Mouse (Mus musculus) thymus, postnatal 4 days (tissue): Measurements from ENCODE around the gene Bach2.

Experiments
- DNase-seq: peaks from one replicate; pipeline ENCODE4 v3.0.0; 2021

Gene Bach2

DNA sequence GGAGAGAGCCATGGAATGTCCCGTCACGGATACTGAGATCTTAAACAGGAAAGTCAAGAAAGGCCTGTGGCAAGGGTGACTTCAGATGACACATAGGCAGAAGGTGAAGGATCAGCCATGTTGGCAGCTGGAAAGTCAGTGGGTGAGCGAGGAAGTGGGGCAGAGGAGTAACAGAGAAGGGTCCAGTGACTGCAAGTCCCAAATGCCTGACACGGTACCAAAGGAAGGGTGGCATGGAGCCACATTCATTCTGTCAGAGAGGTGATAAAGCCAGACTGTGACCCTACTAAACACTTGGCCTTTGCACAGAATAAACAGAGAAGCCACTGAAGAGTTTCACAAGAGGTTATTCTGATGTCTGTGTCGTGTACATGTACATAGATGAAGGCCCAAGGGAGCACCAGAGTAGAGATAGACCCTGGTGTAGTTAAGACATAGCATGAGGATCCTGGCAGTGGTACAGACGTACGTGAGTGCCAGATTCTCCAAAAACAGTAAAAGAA is 267.8 kb downstream of the Bach2 start:
- no peak for DNase-seq

DNA sequence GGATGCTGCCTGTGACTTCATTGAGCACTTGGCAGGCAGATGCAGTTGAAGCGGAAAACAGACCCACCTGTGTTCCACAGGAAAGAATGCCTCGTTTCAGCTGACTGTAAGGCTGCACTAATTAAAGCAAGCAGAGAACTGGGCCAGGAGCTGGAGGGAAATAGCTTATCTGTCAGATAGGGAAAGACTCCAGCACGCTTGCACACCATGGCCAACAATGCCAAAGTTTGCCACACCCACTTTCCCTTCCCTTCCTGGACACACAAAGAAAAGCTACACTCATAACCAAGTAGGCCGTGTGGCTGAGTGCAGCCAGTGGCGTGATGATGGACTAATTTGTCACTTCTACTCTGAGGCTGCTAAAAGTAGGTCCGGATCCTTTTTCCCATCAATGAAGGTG is 268.4 kb downstream of the Bach2 start:
- DNase-seq, result no peak

DNA sequence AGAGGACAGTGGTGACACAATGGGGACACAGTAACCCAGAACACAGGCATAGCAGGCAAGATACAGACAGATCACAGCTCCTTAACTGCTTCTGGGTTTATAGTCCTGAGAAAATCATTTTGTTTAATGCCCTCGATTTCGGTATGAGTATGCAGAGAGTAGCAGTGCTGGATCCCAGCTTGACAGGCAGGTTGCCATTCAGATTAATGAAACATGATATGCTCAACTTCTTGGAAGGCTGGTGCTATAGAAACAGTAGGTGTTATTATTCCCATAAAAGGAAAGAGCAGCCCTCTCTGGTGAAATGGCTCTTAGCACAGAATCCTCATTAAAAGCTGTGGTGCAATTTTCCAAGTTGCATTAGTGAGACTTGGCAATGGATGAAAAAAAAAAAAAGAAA is 270.0 kb downstream of the Bach2 start:
- no peak for DNase-seq

DNA sequence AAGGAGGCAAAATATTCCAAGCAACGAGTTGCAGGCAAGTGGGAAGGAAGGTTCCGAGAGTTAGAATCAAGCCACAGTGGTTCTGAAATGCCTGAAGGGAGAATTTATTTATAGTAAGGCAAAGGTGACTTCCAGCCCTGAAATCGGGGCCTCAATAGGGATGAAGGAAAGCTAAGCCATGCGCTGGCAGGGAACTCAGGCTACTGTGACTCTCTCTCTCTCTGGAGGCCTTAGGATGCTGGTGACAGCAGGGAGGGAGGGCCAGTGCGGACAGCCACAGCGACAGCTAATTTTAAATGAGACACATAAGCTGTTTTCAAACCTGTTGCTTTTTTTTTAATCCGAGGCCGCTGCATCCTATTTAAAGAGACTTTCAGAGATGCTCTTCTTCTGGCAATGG is 270.4 kb downstream of the Bach2 start:
- no peak for DNase-seq

DNA sequence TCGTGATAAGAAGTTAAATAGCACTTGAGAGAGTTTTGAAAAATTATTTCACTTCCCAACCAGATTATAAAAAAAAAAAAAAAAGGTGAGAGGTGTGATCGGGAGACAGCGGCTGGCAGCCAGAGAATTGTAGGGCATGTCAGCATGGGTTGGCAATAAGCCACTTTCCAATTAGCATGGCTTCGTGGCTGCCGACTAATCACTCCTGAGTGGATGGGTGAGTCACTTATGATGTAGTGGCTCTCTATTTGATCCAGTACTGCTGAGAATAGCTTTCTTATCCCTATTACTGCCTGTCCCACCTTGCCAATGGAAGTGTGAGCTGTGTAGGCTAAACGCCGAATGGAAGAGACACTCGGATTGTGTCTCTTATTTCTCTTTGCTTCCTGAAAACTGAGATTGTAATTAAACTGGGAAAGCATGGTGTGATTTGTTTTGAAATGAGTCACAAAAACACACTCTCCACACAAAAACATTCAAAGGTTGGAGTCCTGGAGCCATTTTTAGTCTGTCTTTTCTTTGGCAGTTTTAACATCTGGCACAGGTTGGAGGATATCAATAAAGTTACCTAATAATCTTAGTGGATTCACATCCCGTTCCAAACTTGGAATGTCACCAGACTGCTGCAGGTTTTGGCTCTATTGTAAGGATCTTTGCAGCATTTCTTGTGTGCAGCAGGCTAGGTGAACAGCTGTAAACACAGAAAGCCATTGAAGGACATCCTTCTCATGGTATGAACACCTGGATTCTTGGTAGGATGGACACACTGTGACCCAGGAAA is 271.4 kb downstream of the Bach2 start:
- DNase-seq, result no peak

DNA sequence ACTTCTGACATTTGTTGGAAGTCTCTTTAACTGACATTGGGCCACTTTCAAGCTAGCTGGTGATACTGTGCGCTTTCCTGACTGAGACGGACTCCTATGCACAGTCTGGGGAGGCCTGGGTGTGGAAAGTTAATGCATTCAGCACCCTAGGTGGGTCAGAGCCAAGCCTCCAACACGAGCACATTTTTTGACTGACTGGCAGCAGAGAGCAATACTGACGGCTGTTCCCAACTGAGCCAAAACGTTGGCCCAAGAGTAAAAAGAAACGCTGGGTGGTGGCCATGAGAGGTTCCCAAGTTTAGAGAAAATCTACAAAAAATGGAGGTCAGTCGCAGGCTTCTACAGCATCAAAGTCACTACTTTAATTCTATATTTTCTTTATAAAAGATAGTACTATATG is 272.3 kb downstream of the Bach2 start:
- no peak for DNase-seq

DNA sequence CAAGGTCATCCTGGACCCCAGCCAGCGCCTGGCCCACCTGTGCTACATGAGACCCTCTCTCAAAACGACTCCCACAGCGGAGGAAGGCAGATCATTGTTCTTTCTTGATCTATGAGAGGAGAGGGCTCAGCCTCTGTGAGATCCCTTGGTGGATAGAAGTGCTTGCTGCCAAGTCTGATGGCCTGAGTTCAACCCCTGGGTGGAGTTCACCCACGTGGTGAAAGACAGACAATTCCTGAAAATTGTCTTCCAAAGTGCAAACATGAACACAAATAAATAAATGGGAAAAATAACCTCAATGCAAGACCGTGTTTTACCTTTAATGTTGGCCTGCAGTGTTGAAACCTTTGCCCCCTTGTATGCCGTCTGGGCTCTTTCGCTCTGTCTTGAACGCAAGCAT is 277.5 kb downstream of the Bach2 start:
- DNase-seq, result no peak

DNA sequence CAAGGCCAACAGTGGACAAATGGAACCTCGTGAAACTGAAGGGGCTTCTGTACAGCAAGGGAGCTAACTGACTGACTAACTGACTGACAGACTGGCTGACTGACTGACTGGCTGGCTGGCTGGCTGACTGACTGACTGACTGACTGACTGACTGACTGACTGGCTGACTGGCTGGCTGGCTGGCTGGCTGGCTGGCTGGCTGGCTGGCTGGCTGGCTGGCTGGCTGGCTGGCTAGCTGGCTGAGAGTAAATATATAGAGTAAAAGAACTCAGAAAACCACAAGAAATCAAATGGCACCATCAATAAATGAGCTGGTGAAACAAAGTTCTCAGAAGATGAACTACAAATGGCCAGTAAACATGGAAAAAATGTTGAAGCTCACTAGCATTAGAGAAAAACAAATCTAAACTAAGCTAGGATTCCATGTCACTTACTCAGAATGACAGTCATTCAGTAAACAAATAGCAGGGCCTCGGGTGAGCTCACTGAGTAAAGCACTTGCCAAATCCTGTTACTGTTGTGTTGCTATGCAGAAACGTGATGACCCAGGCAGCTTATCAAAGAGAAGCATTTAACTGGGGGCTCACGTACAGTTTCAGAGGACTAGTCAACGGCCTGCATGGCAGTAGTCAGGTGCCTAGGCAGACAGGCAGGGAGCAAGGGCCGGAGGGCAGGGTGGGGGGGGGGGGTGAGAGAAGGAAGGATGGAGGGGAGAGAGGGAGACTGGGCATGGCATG is 280.4 kb downstream of the Bach2 start:
- no peak for DNase-seq

DNA sequence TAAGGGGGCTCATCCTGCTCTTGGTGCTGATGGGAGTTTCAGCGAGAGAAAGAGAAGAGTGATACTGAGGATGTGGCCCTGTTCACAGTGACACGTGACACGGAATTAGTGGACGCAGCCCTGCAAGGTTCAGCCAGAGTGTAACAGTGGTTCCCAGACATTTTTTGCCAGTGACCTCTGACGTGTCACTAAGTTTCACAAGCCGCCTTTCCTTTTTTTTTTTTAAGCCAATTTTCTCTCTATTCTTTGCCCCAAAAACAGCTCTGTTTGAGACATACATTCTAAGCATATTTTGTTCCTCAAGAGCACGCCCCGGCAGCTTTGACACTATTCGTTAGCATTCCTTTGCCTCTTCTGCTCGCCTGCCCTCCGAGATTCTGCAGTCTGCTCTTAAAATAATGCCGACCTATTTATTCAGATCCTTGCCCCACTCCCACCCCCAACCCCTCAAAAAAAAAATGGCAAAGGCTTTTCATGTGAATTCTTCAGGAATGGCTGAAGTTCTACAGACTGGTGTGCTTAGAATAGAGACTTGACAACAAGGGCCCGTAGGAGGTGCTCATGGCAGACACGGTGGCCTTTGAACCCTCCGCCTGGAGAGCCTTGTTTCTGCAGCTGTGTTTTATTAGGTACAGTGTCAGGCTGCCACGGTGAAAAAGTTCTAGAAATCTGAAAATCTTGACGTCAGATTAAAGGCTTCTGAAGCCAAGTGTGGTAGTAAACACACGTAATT is 282.2 kb downstream of the Bach2 start:
- no peak for DNase-seq

DNA sequence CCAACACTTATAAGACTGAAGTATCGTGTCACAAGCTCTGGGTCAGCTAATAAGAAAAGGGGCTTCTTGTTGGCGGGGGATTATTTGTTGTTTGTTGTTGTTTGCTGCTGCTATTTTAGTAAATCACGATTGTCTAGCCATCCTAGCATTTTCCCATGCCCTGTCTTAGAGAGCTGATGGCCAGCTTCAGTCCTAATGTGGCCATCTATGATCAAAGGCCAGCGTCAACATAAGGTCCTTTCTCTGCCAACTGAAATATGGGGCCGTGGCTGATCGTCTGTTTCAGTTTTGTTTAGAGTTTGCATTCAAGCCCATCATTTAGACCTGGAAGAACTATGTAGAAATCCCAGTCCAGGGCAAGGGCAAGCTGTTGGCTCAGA is 282.7 kb downstream of the Bach2 start:
- DNase-seq, result no peak

DNA sequence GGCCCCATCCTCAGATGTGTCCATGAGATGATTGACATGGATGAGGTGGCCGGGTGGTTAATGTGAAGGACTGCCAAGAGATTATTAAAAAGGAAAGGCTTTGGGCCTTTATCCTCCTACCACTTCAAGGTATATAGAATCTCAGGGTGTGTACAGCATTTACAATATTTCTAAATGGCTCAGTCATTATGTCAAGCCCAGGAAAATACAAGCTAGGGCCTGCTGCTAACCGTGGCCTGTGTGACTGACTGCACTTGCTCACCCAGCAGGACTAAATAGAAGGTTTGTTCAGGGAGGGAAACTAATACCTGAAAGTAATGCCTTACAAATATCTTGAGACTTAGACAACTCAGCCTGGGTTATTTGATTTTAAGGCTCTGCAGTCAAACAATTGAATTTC is 283.4 kb downstream of the Bach2 start:
- no peak for DNase-seq

DNA sequence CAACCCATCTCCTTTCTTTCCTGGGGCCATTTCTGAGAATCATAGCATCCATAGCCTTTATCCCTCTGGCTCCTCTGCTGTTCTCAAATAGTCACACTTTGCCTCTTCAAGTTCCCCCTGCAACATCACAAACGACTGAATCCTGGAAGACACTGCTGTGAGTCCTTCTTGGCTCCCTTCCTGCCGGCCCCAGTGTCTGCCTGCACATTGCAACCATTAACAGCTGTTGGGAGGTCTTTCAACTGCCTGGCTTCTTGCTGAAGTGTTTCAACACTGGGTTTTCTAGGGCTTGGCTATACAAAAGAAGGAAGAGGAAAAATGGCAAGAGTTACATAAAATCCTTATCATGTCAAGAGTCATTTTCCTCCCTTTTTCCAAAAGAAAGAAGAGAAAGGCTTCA is 285.7 kb downstream of the Bach2 start:
- DNase-seq, result no peak

DNA sequence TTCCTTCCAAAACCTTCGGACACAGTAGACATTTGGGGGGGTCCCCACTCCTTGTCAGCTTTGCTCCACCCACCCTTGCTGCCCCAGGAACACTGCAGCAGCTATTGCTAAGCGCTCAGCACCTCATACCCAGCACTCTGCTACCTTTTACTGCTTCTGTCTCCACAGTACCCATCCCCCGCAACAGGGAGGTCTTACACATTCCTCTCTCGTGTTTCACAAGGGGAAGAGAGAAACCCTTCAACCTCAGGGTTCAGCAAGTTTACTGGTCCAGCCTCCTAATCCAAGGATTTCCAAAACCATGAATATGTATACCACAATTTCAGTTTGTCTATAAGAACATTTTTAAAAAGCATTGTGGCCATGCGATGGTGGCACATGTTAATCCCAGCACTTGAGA is 286.4 kb downstream of the Bach2 start:
- DNase-seq, result no peak

DNA sequence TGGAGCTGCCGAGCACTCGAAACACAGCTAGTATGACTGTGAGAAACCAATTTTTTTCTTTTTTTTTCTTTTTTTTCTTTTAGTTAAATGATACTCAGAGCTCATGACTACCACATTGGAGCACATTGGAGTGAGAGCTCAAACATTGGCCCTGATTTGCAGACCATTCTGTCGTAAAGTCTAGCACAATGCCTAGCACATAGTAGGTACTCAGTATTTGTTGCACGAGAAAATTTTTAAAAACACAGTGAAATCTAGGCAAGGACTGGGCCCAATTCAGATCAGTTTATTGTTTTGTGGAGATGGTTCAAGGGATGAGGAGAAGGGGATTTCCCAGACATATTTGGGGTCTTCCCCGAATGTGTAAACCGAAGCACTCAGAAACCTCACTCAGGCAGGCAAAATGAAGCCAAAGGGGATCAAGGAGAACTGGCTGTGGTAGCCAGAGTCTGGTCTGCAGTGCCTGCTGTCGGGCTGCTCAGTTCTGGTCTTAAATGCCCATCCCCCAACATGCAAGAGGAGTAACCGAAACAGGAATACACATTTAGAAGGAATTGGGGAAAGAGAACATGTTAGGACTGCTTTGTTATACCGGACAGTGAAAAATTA is 287.7 kb downstream of the Bach2 start:
- DNase-seq, result no peak

DNA sequence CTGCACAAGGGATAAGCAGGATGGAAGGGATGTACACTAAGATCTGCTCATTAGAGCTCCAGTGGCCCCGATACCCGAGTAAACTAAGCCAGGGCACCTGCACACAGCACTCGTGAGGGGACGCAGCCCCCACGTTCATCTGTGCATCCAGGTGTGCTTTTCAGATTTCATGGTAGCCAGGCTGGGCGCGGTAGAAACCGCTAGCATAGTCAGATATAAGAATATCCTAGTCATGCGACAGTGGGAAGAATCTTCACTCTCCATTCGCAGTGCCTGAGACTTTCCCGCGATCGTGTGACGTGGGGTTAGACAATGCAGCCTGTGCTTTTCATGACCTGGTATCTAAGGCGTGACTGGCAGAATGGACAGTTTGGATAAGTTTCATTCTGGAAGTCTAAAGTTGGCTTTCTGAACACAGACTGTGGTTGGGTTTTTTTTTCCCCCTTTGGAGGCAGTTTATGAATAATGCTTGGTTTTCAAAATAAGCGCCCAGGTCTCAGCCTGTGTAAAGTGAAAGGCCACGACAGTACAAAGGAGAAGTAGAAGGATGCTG is 290.9 kb downstream of the Bach2 start:
- no peak for DNase-seq

DNA sequence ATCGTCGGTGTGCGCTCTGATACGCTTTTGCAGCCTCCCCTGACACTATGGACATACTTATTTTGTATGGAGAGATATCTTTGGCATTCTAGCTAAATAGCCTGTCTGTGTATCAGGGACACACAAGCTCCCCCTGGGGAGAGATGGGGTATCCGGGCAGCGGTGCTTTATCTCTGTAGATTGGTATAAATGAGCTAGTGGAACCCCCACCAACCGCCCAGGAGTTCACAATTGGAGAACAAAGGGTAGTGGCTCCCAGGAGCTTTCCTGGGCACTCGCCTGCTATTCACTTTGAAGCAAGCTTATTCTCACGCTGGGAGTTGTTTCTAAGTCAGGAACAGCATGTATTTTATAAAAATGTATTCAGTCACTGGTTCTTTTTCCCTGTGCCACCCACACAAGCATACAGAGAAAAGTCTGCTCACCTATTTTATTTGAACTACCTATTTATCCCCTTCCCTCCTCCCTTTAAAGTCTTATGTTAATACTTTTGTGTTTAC is 291.9 kb downstream of the Bach2 start:
- DNase-seq, result no peak

DNA sequence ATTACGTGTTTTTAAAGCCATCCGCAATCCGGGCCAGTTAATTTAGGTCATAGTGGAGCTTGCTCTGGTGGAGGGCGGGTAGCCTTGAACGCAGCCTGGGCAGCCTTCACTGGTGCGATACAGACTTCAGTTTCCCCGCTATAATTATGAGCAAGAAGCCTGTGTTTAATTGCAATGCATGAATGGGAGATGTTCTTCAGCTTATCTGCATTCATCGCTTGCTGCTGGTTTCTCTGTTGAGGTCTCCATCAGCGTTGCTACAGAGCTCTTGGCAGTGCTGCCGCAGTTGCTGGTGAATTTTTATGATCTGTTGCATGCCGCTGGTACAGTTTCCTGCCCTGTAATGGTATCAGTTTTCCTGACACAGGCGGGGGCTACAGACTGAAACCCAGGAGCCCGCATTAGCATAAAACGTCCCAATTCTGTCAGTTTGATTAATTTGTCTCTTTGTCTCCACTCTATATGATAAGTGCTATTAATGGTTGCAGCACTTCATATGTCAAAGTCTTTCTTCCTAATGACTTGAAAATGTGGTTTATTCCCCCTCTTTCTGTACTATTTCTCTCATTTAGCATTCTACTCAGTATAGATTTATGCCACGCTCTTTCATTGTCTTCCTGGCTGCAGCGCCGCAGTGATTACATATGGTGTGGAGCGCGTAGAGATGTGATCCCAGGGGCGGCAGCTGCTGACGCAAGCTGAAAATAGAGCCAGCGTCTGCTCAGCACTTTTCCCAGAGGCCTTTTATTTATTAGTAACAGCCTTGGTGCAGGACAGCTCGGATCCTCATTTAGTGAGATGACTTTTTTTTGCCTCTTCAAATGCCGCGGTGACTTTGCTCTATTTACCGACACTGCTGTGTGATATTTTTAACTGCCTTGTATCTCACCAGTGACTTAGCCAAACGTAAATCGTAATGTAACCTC is 292.6 kb downstream of the Bach2 start:
- no peak for DNase-seq

DNA sequence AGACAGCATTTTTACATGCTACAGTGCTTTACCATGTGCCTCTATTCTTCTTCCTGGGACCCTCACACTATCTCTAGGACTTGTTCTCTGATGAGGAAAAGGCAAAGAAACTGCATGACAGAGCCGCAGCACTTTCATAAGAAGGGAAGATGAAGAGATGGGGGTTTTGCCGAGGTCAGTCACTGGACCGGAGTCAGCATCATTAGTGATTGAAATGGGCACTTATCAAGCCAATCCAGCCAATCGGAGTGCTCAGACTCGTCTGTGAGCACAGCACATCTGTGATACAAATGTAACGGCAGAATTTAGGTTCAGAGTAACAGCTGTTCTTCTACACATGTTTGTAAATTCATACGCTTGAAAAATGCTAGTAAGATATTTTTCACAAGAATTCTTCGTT is 293.5 kb downstream of the Bach2 start:
- DNase-seq, result no peak

DNA sequence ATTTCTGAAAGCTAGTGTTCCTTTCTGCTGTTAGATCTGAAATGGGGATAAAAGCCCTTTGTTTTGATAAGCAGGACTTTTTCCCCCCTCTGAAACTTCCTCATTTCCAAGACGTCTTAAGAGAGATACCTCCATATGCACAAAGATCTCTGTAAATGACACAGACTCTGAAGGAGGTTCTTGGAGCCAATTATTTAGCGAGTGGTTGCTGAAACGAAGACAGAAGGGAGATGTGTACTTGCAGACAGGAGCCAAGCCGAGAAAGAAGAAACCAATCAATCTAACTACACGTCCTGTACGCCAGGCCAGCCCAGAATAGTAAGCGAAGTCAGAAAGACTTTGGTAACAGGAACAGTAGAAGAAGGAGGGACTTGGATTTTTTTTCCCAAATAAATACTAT is 295.1 kb downstream of the Bach2 start:
- DNase-seq, result no peak

DNA sequence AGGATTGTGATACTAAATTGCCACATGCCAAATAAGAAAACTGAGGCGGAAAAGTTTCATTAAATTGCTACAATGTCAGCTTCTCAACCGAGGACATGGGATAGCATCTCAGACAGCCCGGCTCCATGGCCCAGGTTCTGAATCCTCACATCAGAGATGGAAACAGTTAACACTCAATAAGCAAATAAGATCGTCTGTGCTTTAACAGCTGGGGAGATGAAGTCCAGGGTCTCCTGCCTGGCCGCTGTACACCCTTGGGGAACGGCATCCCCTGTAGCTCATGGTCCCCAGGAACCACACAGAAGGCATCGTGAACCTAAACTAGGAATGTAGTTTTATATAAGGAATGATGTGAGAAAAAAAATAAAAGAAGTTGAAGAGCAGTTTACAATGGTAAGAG is 297.0 kb downstream of the Bach2 start:
- DNase-seq, result no peak

DNA sequence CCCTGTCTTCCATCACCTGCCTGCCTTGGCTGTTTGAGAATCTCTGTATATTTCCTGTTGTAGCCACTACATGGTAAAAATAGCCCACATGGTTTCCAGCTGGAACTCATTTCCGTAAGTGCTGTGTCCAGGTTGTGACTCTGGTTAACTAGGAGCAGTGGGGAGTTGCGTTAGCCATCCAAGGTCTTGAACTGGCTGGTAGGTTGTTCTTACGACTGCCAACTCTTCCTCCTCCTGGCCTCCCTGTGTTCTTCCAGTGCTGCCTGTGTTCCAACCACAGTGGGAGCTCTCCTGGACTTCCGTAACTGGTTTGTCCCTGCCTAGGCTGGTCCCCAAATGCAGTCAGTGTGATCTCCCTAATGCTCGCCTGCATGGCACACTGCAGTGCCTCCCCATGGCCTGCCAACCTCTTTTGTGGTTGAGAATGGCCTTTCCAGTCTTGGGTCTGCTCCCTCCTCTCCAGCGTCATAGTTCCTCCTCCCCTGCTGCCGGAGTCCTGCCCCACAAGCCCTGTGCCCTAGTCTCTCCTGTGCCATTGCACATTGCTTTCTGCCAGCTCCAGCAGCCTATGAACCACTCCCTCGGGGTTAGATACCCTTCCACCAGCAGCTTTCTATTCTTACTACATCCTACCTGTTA is 298.4 kb downstream of the Bach2 start:
- DNase-seq, result no peak
